Mouse (Mus musculus): Measurements from ENCODE around the gene Tgfbr3l. TPM values are rescaled to one million over a fixed set of nuclear protein-coding genes. Genes with fewer than 3 reads are reported as not detected.

Tgfbr3l gene
- polyA plus RNA-seq, 1 experiment from 2014 or later: 2.9 TPM

DNA sequence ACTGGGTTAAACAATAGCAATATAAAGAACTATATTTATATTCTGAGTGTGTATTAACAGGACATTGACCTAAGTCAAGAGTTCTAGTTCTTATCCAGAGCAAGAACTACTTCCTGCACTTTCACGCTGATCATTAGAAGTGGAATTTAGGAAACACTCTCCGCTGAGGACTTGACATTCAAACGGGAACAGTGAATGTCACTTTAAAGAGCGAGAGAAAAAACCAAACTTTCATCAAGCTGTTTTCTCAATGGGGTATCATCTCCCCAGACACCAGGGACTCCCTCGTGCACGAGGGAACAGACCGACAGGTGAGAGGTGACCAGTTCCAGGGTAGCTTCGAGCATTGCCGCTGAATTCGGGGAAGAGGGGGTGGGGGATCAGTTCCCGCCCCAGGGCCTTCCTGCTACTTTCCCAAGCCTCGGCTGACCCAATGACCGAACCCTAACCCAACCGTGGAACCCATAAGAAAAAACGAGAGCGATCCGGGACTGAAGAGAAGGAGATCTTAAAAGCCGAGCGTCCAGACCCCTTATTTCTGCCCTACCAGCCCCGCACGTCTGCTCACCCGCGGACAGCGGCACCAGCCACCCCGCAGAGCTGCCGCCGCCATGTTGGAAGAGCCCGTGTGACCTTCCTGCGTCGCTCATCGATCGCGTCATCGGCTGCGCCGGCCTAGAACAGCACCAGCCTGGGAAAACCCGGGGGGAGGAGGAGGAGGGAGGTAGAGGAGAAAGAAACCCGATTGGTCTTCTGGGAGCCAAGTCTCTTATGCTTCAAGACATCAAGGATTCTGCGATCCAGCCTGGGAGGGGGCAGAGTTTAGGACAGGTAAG, 27.5 kb downstream of the Tgfbr3l start, which contains the start of gene Timm44:
Timm44 (minus strand) TSS at position 639 of the 836 bp plus-strand sequence.
- Histone ChIP-seq H3K4me1 (replicated peaks; ENCODE audit: insufficient read depth, low read length) (peaks cover 6% of the 10 kb centered on the region), H3K27me3 (ENCODE audit: insufficient read depth, low read length) (no peaks in the 10 kb centered on the region), H3K9me3 (replicated peaks; ENCODE audit: low read length) (no peaks in the 10 kb centered on the region), H3K4me2 (ENCODE audit: low read length) (peak within 1 kb of the TSS; percentile 86), H3K9ac (ENCODE audit: low read depth, low read length) (peak within 1 kb of the TSS; percentile 87), H3K4me3 (replicated peaks; ENCODE audit: low read depth, low read length) (peak within 1 kb of the TSS; percentile 78), H3K36me3 (ENCODE audit: insufficient read depth, low read length) (0 out of 2 replicates have a peak, but pooled peaks cover 8% of the 10 kb centered on the region), H3K27ac (peak within 1 kb of the TSS; percentile 73)
- ATAC-seq (replicated peaks; ENCODE audit: low FRiP score, low read depth) (peak; percentile 95), DNase-seq (ENCODE audit: low spot score) (peak; percentile 98)
- whole genome bisulfite sequencing: under 1% methylated on average over 39 of the region's 39 CpGs
- no peak for TF ChIP-seq CTCF (IDR thresholded peaks at IDR 0.05; ENCODE audit: low read depth)

DNA sequence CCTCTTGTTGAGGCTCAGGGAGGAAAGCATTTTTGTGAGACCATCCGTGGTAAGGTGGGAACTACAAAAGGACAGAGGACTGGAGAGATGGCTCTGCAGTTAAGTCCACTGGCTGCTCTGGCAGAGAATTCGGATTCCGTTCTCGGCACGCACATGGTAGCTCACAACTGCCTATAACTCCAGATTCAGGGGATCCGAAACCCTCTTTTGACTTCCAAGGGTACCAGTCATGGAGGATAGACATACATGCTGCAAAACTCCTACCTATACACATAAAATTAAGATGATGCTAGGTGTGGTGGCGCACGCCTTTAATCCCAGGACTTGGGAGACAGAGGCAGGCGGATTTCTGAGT, 28.1 kb downstream of the Tgfbr3l start:
- Histone ChIP-seq H3K4me2 (ENCODE audit: low read length) (peak overlapping the region; percentile 86), H3K27ac (peak overlapping the region; percentile 60), H3K9me3 (replicated peaks; ENCODE audit: low read length) (no peaks in the 10 kb centered on the region), H3K4me3 (replicated peaks; ENCODE audit: low read depth, low read length) (peak overlapping the region; percentile 78), H3K27me3 (ENCODE audit: insufficient read depth, low read length) (no peaks in the 10 kb centered on the region), H3K36me3 (ENCODE audit: insufficient read depth, low read length) (0 out of 2 replicates have a peak, but pooled peaks cover 3% of the 10 kb centered on the region), H3K9ac (ENCODE audit: low read depth, low read length) (peak overlapping the region; percentile 87), H3K4me1 (replicated peaks; ENCODE audit: insufficient read depth, low read length) (peaks cover 6% of the 10 kb centered on the region)
- DNase-seq (ENCODE audit: low spot score) (no peak), ATAC-seq (replicated peaks; ENCODE audit: low FRiP score, low read depth) (no peak; the same call in 1 of the 2 replicates)
- 26% methylated on average over 9 of the region's 9 CpGs for WGBS
- TF ChIP-seq CTCF (IDR thresholded peaks at IDR 0.05; ENCODE audit: low read depth): no peak

DNA sequence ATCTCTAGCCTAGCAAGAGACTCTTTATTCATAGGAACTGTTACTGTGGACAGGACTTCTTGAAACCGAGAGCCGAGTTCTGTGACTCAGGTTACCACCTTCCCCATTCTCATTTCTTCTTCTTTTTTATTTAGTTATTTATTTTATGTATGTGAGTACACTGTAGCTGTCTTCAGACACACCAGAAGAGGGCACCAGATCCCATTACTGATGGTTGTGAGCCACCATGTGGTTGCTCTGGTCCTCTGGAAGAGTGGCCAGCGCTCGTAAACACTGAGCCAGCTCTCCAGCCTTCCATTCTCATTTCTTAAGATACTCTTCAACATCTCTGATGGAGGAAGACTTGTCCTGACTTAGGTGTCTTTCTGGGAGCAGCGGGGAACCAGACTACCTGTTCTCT, 44.7 kb downstream of the Tgfbr3l start:
- Histone ChIP-seq H3K4me2 (ENCODE audit: low read length) (no peak overlapping the region), H3K4me3 (replicated peaks; ENCODE audit: low read depth, low read length) (no peak overlapping the region), H3K9ac (ENCODE audit: low read depth, low read length) (no peak overlapping the region), H3K36me3 (ENCODE audit: insufficient read depth, low read length) (peaks cover 51% of the 10 kb centered on the region), H3K27ac (no peak overlapping the region), H3K27me3 (ENCODE audit: insufficient read depth, low read length) (no peaks in the 10 kb centered on the region), H3K4me1 (replicated peaks; ENCODE audit: insufficient read depth, low read length) (no peaks in the 10 kb centered on the region), H3K9me3 (replicated peaks; ENCODE audit: low read length) (no peaks in the 10 kb centered on the region)
- 87% methylated on average over 5 of the region's 5 CpGs for WGBS
- ATAC-seq (replicated peaks; ENCODE audit: low FRiP score, low read depth): no peak
- peak; percentile 55 for TF ChIP-seq CTCF (IDR thresholded peaks at IDR 0.05; ENCODE audit: low read depth)
- DNase-seq (ENCODE audit: low spot score): no peak

DNA sequence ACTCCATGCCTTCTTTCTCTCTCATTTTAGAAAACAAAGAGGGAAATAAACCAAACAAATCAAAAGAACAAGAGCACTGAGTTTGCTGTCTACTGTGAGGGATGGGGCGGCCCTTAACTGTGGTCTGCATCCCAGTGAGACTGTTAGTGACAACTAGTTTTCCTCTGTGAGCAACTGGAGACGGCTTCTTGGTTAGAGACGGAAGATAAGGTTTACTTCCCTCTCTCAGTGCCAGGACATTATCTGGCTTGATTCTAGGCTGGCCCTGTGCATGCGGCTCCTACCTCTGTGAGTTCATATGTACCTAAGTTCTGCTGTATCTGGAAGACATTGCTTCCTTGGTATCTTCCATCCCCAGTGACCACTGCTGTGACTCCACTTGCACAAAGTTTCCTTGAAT, 49.8 kb downstream of the Tgfbr3l start:
- ATAC-seq (replicated peaks; ENCODE audit: low FRiP score, low read depth) (no peak), DNase-seq (ENCODE audit: low spot score) (no peak)
- no peak overlapping the region for H3K4me2 ChIP-seq (ENCODE audit: low read length)
- H3K9ac ChIP-seq (ENCODE audit: low read depth, low read length): no peak overlapping the region
- no peaks in the 10 kb centered on the region for H3K27me3 ChIP-seq (ENCODE audit: insufficient read depth, low read length)
- no peak overlapping the region for H3K4me3 ChIP-seq (replicated peaks; ENCODE audit: low read depth, low read length)
- H3K27ac ChIP-seq: no peak overlapping the region
- WGBS: 94% methylated on average over 4 of the region's 4 CpGs
- no peaks in the 10 kb centered on the region for H3K9me3 ChIP-seq (replicated peaks; ENCODE audit: low read length)
- peaks cover 63% of the 10 kb centered on the region for H3K36me3 ChIP-seq (ENCODE audit: insufficient read depth, low read length)
- no peak for TF ChIP-seq CTCF (IDR thresholded peaks at IDR 0.05; ENCODE audit: low read depth)
- H3K4me1 ChIP-seq (replicated peaks; ENCODE audit: insufficient read depth, low read length): no peaks in the 10 kb centered on the region

Other genes with a start within 250 kb of the Tgfbr3l start
- 0.08 and 0.19 TPM in 2 replicates for gene Cd209f, start 142.4 kb upstream of the Tgfbr3l start, polyA plus RNA-seq (2015; fragmentation: Nextera tagmentation; extraction: Ambion mirVana)
- gene Cd209g, start 114.1 kb upstream of the Tgfbr3l start, polyA plus RNA-seq (2015; fragmentation: Nextera tagmentation; extraction: Ambion mirVana): not detected in 2 replicates
- 16.5 and 17.1 TPM in 2 replicates for gene Evi5l, start 81.6 kb upstream of the Tgfbr3l start, polyA plus RNA-seq (2015; fragmentation: Nextera tagmentation; extraction: Ambion mirVana)
- 2.8 and 3.0 TPM in 2 replicates for gene Prr36, start 30.8 kb upstream of the Tgfbr3l start, polyA plus RNA-seq (2015; fragmentation: Nextera tagmentation; extraction: Ambion mirVana)
- 1.6 and 1.8 TPM in 2 replicates for gene Lrrc8e, start 21.4 kb upstream of the Tgfbr3l start, polyA plus RNA-seq (2015; fragmentation: Nextera tagmentation; extraction: Ambion mirVana)
- 28.0 and 30.1 TPM in 2 replicates for gene Map2k7, start 9.5 kb upstream of the Tgfbr3l start, polyA plus RNA-seq (2015; fragmentation: Nextera tagmentation; extraction: Ambion mirVana)
- 0.97 and 1.2 TPM in 2 replicates for gene Gm49320, start 9.3 kb upstream of the Tgfbr3l start, polyA plus RNA-seq (2015; fragmentation: Nextera tagmentation; extraction: Ambion mirVana)
- gene Snapc2, start 4.9 kb downstream of the Tgfbr3l start, polyA plus RNA-seq (2015; fragmentation: Nextera tagmentation; extraction: Ambion mirVana): 42.4 and 43.1 TPM in 2 replicates
- gene Ctxn1, start 11.1 kb downstream of the Tgfbr3l start, polyA plus RNA-seq (2015; fragmentation: Nextera tagmentation; extraction: Ambion mirVana): 78.0 and 78.6 TPM in 2 replicates
- 61.1 and 64.7 TPM in 2 replicates for gene Timm44, start 27.7 kb downstream of the Tgfbr3l start, polyA plus RNA-seq (2015; fragmentation: Nextera tagmentation; extraction: Ambion mirVana)
- gene Ccl25, start 77.0 kb downstream of the Tgfbr3l start, polyA plus RNA-seq (2015; fragmentation: Nextera tagmentation; extraction: Ambion mirVana): 10.0 and 10.4 TPM in 2 replicates
- gene Elavl1, start 77.2 kb downstream of the Tgfbr3l start, polyA plus RNA-seq (2015; fragmentation: Nextera tagmentation; extraction: Ambion mirVana): 162 and 180 TPM in 2 replicates
- 18.8 and 19.9 TPM in 2 replicates for gene Cers4, start 244.8 kb downstream of the Tgfbr3l start, polyA plus RNA-seq (2015; fragmentation: Nextera tagmentation; extraction: Ambion mirVana)